Mouse (Mus musculus): ENCODE data around the gene Ifi204.

DNA sequence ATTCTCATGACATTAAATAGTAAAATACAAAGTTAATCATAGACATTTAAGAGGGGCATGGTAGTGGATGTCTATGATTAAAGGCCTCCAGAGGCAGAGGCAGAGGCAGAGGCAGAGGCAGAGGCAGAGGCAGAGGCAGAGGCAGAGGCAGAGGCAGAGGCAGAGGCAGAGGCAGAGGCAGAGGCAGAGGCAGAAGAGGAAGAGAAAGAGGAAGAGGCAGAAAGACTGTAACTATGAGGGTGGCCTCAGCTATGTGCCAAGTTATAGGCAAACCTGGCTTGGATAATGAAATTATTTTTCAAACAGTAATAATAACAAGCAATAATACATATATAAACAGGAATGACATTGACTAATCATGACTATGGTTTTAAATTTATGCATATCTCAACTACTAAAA is 26.2 kb downstream of the Ifi204 start:
- no peak for TF ChIP-seq CTCF (IDR thresholded peaks at IDR 0.05; ENCODE audit: low read depth, low read length)
- no peak for TF ChIP-seq POLR2A (IDR thresholded peaks at IDR 0.05; ENCODE audit: insufficient read depth, low read length)
- no peak for TF ChIP-seq EP300 (IDR thresholded peaks at IDR 0.05; ENCODE audit: insufficient read depth, low read depth, low read length)
